Mouse (Mus musculus) stomach, embryonic 16.5 days (tissue): ENCODE measurements at regions not wholly inside any gene's neighbourhood (a gene's known extent, or its start where the extent isn't known, plus 50 kb on each side); places are given as distances from the start of the nearest gene placed in this dataset.

Experiments used
- ATAC-seq: fragments of 200-750 bp; cut with Nextera tagmentation; 2 replicates; pipeline ENCODE4 v1.8.0; 2017; ENCODE audit warnings: moderate number of reproducible peaks, moderate TSS enrichment; ENCODE audit not compliant: insufficient read depth, low FRiP score
- H3K27ac ChIP-seq: fragments of 300-500 bp; sonication (generic); 2 replicates; pipeline ENCODE4 v1.5.1; 2014; ENCODE audit warnings: low read length
- H3K27me3 ChIP-seq: fragments of 300-500 bp; sonication (generic); 2 replicates; pipeline ENCODE4 v1.6.1; 2014; ENCODE audit warnings: low read length, control low read depth, mixed read lengths; ENCODE audit not compliant: control insufficient read depth, insufficient read depth
- H3K36me3 ChIP-seq: fragments of 300-500 bp; sonication (generic); 2 replicates; pipeline ENCODE4 v1.6.1; 2014; ENCODE audit warnings: low read length; ENCODE audit not compliant: control insufficient read depth, insufficient read depth
- H3K4me1 ChIP-seq: fragments of 300-500 bp; sonication (generic); 2 replicates; pipeline ENCODE4 v1.6.1; 2014; ENCODE audit warnings: low read length, control low read depth, mixed read lengths; ENCODE audit not compliant: control insufficient read depth, insufficient read depth
- H3K4me2 ChIP-seq: fragments of 300-500 bp; sonication (generic); 2 replicates; pipeline ENCODE4 v1.6.1; 2014; ENCODE audit warnings: low read depth, low read length, mixed read lengths
- H3K4me3 ChIP-seq: fragments of 300-500 bp; sonication (generic); replicated peaks from 2 replicates; pipeline ENCODE4 v1.5.1; 2014; ENCODE audit warnings: mild to moderate bottlenecking, low read length
- H3K9ac ChIP-seq: fragments of 300-500 bp; sonication (generic); 2 replicates; pipeline ENCODE4 v1.6.1; 2014; ENCODE audit warnings: low read length
- H3K9me3 ChIP-seq: fragments of 300-500 bp; sonication (generic); replicated peaks from 2 replicates; pipeline ENCODE4 v1.6.1; 2016; ENCODE audit warnings: low read length, control low read depth; ENCODE audit not compliant: control insufficient read depth
- WGBS: fragments of 180-500 bp; shearing (Covaris S2); extraction: QIAGEN DNeasy Blood & Tissue Kit; methylation state at CpG from one replicate; pipeline ENCODE4 v1.1.7; 2014; 5-methylcytosine and 5-hydroxymethylcytosine counted together

GRCm38 (mm10) chr11:19330685-19331239 lies 312.0 kb upstream of the Meis1 start:
- WGBS = 49% methylated on average over 2 of the region's 3 CpGs
- no peak overlapping the region for H3K27ac ChIP-seq
- H3K9ac ChIP-seq = no peak overlapping the region
- no peak for ATAC-seq
- no peak overlapping the region for H3K4me3 ChIP-seq
- H3K4me2 ChIP-seq = no peak overlapping the region
- no peaks in the 10 kb centered on the region for H3K9me3 ChIP-seq
- H3K36me3 ChIP-seq = no peaks in the 10 kb centered on the region
- no peaks in the 10 kb centered on the region for H3K4me1 ChIP-seq
- no peaks in the 10 kb centered on the region for H3K27me3 ChIP-seq

DNA sequence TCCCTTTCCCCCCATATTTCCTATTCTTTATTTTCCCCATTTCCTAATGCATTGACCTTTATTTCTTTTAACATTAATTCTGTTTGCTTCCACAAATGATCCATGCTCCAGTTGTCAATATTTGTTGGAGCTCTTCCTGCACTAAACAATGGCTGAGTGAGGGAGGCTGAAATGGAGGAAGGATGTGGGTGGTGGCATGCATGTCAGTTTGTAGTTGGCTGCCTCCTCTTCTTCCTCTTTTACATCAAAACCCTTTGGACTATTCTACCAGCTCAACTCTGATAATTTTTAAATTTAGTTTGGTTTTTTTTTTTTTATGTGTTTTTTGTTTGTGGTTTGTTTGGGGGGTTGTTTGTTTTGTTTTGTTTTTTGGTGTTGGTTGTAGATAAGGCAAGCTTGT lies 313.5 kb upstream of the Meis1 start:
- Histone ChIP-seq H3K4me1 (no peaks in the 10 kb centered on the region), H3K9me3 (no peaks in the 10 kb centered on the region), H3K36me3 (no peaks in the 10 kb centered on the region), H3K9ac (no peak overlapping the region), H3K27me3 (no peaks in the 10 kb centered on the region), H3K27ac (no peak overlapping the region), H3K4me3 (no peak overlapping the region), H3K4me2 (no peak overlapping the region)
- ATAC-seq = no peak

DNA sequence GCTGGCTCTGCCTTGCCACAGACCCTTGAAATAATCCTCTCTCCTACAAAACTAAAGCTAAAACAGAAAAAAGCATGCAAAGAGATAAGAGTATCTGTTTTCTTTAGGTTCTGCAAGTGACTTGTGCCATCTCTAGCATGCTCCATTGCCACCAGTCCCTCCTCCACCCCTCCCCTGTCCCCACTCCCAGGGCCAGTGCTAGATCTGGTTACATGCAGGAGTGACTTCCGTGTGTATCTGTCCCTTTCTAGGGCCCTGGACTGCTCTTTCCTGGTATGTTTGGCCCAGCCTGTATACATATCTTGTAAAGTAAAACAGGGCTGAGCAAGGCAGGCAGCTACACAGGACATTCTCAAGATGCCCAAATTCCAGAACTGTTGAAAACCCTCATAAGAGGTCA lies 313.9 kb upstream of the Meis1 start:
- Histone ChIP-seq H3K4me1 (no peaks in the 10 kb centered on the region), H3K36me3 (no peaks in the 10 kb centered on the region), H3K9ac (no peak overlapping the region), H3K27ac (no peak overlapping the region), H3K4me3 (no peak overlapping the region), H3K9me3 (no peaks in the 10 kb centered on the region), H3K4me2 (no peak overlapping the region), H3K27me3 (no peaks in the 10 kb centered on the region)
- no peak for ATAC-seq
- WGBS = 40% methylated on average over 1 of the region's 1 CpGs

DNA sequence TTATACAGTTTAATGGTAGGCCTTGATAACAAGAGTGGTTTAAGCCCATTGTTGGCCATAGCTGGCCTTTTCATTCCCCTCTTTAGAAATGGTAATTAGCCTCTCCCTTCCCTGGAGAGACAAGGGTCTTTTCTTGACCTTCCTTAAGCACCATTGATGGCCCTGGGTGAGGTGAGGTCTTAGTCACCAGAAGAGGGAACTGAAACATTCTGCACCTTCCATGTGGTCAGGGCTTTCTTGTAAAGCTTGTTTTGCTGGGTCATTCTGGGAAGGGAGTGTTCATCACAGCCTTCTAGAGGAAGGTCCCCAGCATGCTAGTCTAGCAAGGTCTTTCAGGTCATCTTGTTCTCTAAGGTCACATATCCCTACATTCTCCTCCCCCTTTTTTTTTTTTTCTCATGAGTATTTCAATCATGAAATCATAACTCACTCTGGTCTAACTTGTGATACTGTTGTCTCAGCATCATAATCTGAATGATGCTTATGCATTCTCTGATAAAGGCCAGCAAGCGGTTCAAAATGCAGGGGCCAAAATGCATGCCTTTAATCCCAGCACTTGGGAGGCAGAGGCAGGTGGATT lies 315.2 kb upstream of the Meis1 start:
- Histone ChIP-seq H3K36me3 (no peaks in the 10 kb centered on the region), H3K4me1 (no peaks in the 10 kb centered on the region), H3K4me3 (no peak overlapping the region), H3K27ac (no peak overlapping the region), H3K4me2 (no peak overlapping the region), H3K9me3 (no peaks in the 10 kb centered on the region), H3K9ac (no peak overlapping the region), H3K27me3 (no peaks in the 10 kb centered on the region)
- no peak for ATAC-seq
- WGBS = 95% methylated on average over 1 of the region's 1 CpGs

GRCm38 (mm10) chr11:19335384-19335783 lies 316.6 kb upstream of the Meis1 start:
- H3K4me3 ChIP-seq = no peak overlapping the region
- no peak for ATAC-seq
- H3K4me2 ChIP-seq = no peak overlapping the region
- H3K27me3 ChIP-seq = no peaks in the 10 kb centered on the region
- no peaks in the 10 kb centered on the region for H3K4me1 ChIP-seq
- H3K9me3 ChIP-seq = no peaks in the 10 kb centered on the region
- no peaks in the 10 kb centered on the region for H3K36me3 ChIP-seq
- H3K9ac ChIP-seq = no peak overlapping the region
- WGBS = 92% methylated on average over 3 of the region's 3 CpGs
- H3K27ac ChIP-seq = no peak overlapping the region

DNA sequence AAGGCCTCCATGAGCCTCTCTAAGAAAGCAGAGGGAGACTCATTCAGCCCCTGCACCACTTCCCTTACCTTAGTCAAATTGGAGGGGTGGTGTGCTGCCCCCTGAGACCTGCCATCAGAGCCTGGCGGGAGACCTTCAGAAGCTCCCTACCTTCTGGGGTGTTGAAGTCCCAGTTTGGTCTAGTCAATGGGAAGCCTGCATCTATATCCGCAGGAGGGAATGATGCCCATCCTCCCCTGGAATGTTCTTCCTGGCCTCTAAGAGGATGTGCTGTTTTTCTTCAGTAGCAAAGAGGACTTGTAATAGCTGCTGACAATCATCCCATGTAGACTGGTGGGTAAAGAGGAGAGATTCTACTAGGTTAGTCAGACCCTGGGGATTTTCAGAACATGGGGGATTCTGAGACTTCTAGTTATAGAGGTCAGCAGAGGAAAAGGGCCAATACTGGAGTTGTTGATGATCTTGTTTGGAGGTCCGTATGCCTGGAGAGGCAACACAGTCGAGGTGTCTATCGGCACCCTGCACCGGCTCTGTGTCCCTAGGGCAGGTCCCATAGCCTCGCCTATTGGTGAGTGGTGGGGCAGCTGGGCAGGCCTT lies 321.0 kb upstream of the Meis1 start:
- Histone ChIP-seq H3K9me3 (no peaks in the 10 kb centered on the region), H3K9ac (no peak overlapping the region), H3K36me3 (no peaks in the 10 kb centered on the region), H3K4me3 (no peak overlapping the region), H3K27me3 (no peaks in the 10 kb centered on the region), H3K4me2 (no peak overlapping the region), H3K4me1 (no peaks in the 10 kb centered on the region), H3K27ac (no peak overlapping the region)
- no peak for ATAC-seq
- 92% methylated on average over 7 of the region's 7 CpGs for WGBS

DNA sequence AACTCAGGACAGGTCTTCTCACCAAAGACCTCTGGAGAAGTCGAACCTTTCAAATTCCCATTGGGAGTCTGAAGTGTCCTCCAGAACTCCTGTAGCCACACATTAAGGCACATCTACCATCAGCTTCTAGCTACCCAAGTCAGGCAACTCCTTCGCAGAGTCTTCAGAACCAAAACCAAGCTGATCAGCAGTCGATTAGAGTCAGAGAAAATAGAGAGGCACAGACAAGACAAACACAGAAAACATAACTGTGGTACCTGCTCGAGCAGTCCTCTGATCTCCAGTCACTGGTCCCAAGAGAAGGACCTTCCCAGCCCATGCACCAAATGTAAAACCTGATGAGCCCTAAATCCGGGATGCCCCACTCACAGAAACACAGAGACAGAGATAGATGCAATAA lies 322.1 kb upstream of the Meis1 start:
- Histone ChIP-seq H3K4me1 (no peaks in the 10 kb centered on the region), H3K27me3 (no peaks in the 10 kb centered on the region), H3K9ac (no peak overlapping the region), H3K4me2 (no peak overlapping the region), H3K9me3 (no peaks in the 10 kb centered on the region), H3K36me3 (no peaks in the 10 kb centered on the region), H3K27ac (no peak overlapping the region), H3K4me3 (no peak overlapping the region)
- WGBS = 84% methylated on average over 5 of the region's 5 CpGs
- ATAC-seq = no peak

GRCm38 (mm10) chr11:19341379-19341778 lies 322.6 kb upstream of the Meis1 start:
- H3K27me3 ChIP-seq = no peaks in the 10 kb centered on the region
- H3K27ac ChIP-seq = no peak overlapping the region
- no peak for ATAC-seq
- WGBS = 72% methylated on average over 3 of the region's 3 CpGs
- H3K4me2 ChIP-seq = no peak overlapping the region
- H3K9me3 ChIP-seq = no peaks in the 10 kb centered on the region
- H3K9ac ChIP-seq = no peak overlapping the region
- no peaks in the 10 kb centered on the region for H3K4me1 ChIP-seq
- H3K36me3 ChIP-seq = no peaks in the 10 kb centered on the region
- no peak overlapping the region for H3K4me3 ChIP-seq

DNA sequence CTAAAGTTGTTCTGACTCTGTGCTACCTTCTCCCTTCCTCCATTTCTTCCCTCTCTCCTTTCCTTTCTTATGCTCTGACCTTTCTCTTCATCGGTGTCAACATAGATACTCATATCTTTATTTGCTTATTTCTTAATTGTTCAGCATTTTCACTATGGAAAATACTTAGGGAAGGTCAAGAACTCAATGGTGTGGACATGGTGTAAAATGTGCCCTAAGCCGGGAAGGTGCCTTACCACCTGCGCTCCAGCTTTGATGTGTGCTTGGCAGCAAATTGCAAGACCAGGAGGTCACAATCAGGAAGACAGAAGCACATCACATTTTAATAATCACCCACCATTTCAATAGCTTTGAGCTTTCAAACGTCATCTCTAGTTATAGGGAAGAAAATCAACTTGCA lies 324.0 kb upstream of the Meis1 start:
- H3K27ac ChIP-seq = no peak overlapping the region
- WGBS = 74% methylated on average over 4 of the region's 4 CpGs
- no peaks in the 10 kb centered on the region for H3K27me3 ChIP-seq
- no peaks in the 10 kb centered on the region for H3K36me3 ChIP-seq
- ATAC-seq = no peak
- no peak overlapping the region for H3K9ac ChIP-seq
- no peaks in the 10 kb centered on the region for H3K9me3 ChIP-seq
- no peak overlapping the region for H3K4me2 ChIP-seq
- H3K4me3 ChIP-seq = no peak overlapping the region
- H3K4me1 ChIP-seq = no peaks in the 10 kb centered on the region
